Mouse (Mus musculus) adipocyte (in vitro differentiated cells): ENCODE measurements around the gene Slc25a54.

Experiments used
- DNase-seq: peaks from one replicate; pipeline ENCODE4 v3.0.0-alpha.2; 2016; ENCODE audit warnings: low spot score

Slc25a54 gene

GRCm38 (mm10) chr3:109080169-109080568 lies at the start of gene Slc25a54:
Gene Slc25a54 (plus strand): TSS chr3:109080469.
- DNase-seq: no peak

- no peak for DNase-seq
Measured at GRCm38 (mm10) chr3:109030817-109031216, 49.5 kb upstream of the Slc25a54 start.

- DNase-seq: peak; percentile 43
Measured at GRCm38 (mm10) chr3:109031626-109032025, 48.6 kb upstream of the Slc25a54 start.

GRCm38 (mm10) chr3:109032306-109032705 lies 48.0 kb upstream of the Slc25a54 start:
- DNase-seq: peak; percentile 73

- peak; percentile 49 for DNase-seq
Measured at GRCm38 (mm10) chr3:109034411-109034810, 45.9 kb upstream of the Slc25a54 start.

GRCm38 (mm10) chr3:109040908-109041307 lies 39.4 kb upstream of the Slc25a54 start:
- peak; percentile 54 for DNase-seq

GRCm38 (mm10) chr3:109043395-109043794 lies 36.9 kb upstream of the Slc25a54 start:
- DNase-seq: no peak

GRCm38 (mm10) chr3:109046428-109046827 lies 33.8 kb upstream of the Slc25a54 start:
- DNase-seq: no peak

GRCm38 (mm10) chr3:109047707-109048283 lies 32.5 kb upstream of the Slc25a54 start:
- no peak for DNase-seq

- peak; percentile 78 for DNase-seq
Measured at GRCm38 (mm10) chr3:109051056-109051945, 29.0 kb upstream of the Slc25a54 start.

GRCm38 (mm10) chr3:109051946-109052331 lies 28.3 kb upstream of the Slc25a54 start:
- no peak for DNase-seq

- no peak for DNase-seq
Measured at GRCm38 (mm10) chr3:109059903-109060302, 20.4 kb upstream of the Slc25a54 start.

- DNase-seq: no peak
Measured at GRCm38 (mm10) chr3:109062391-109062790, 17.9 kb upstream of the Slc25a54 start.

GRCm38 (mm10) chr3:109062989-109063388 lies 17.3 kb upstream of the Slc25a54 start:
- DNase-seq: peak; percentile 78

GRCm38 (mm10) chr3:109084418-109084817 lies 4.1 kb downstream of the Slc25a54 start:
- DNase-seq: no peak

- DNase-seq: no peak
Measured at GRCm38 (mm10) chr3:109088460-109088859, 8.2 kb downstream of the Slc25a54 start.

- DNase-seq: no peak
Measured at GRCm38 (mm10) chr3:109104702-109105101, 24.4 kb downstream of the Slc25a54 start.

- no peak for DNase-seq
Measured at GRCm38 (mm10) chr3:109117136-109117535, 36.9 kb downstream of the Slc25a54 start.

- DNase-seq: no peak
Measured at GRCm38 (mm10) chr3:109119562-109119961, 39.3 kb downstream of the Slc25a54 start.

GRCm38 (mm10) chr3:109119973-109120372 lies 39.7 kb downstream of the Slc25a54 start:
- DNase-seq: no peak

- peak; percentile 28 for DNase-seq
Measured at GRCm38 (mm10) chr3:109122641-109123530, 42.6 kb downstream of the Slc25a54 start, which contains the start of gene Slc25a24. Gene Slc25a24 (plus strand): TSS chr3:109123149.

GRCm38 (mm10) chr3:109123531-109123981 lies 43.3 kb downstream of the Slc25a54 start:
- peak; percentile 71 for DNase-seq
